Mouse (Mus musculus) CH12F3 (cell line): ENCODE results near the gene Plch2.

Source experiments
- in situ Hi-C: fragments of 300-500 bp; cut with MboI; formaldehyde crosslinking; loops from 2 replicates; pipeline ENCODE4 v1.14.3; 2020; ENCODE audit warnings: low sequenced_read_pairs

Gene Plch2

GRCm38 (mm10) chr4:155075813-155076212 lies 19.2 kb upstream of the Plch2 start:
- in situ Hi-C loops: no loop called here

GRCm38 (mm10) chr4:155075137-155075536 lies 18.6 kb upstream of the Plch2 start:
- in situ Hi-C loops: no loop called here

GRCm38 (mm10) chr4:155074418-155074817 lies 17.8 kb upstream of the Plch2 start:
- in situ Hi-C loops: loop anchor here (25.0 kb wide), 2 partner anchors 112 to 912 kb away; partner anchors contain the start of genes Hes5, Megf6, Pank4 and Tprgl

- in situ Hi-C loops: loop anchor here (25.0 kb wide), 2 partner anchors 109 to 909 kb away; partner anchors contain the start of genes Hes5, Megf6, Pank4 and Tprgl
Observed at GRCm38 (mm10) chr4:155070921-155071320, 14.3 kb upstream of the Plch2 start.

GRCm38 (mm10) chr4:155070199-155070598 lies 13.6 kb upstream of the Plch2 start:
- in situ Hi-C loops: loop anchor here (25.0 kb wide), 2 partner anchors 108 to 908 kb away; partner anchors contain the start of genes Hes5, Megf6, Pank4 and Tprgl

- in situ Hi-C loops: loop anchor here (10.0 to 25.0 kb wide), 3 partner anchors 107 to 907 kb away; partner anchors contain the start of genes Hes5, Megf6, Pank4 and Tprgl
Observed at GRCm38 (mm10) chr4:155069191-155069590, 12.6 kb upstream of the Plch2 start.

GRCm38 (mm10) chr4:155068357-155068972 lies 11.9 kb upstream of the Plch2 start:
- in situ Hi-C loops: loop anchor here (10.0 to 25.0 kb wide), 3 partner anchors 106 to 906 kb away; partner anchors contain the start of genes Hes5, Megf6, Pank4 and Tprgl

GRCm38 (mm10) chr4:155066834-155067522 lies 10.4 kb upstream of the Plch2 start, which contains the start of gene Pex10:
Gene Pex10, plus strand, starts transcription at chr4:155067016.
- in situ Hi-C loops: loop anchor here (10.0 to 25.0 kb wide), 3 partner anchors 105 to 905 kb away; partner anchors contain the start of genes Hes5, Megf6, Pank4 and Tprgl

GRCm38 (mm10) chr4:155065970-155066833 lies 9.6 kb upstream of the Plch2 start:
- in situ Hi-C loops: loop anchor here (10.0 to 25.0 kb wide), 3 partner anchors 104 to 904 kb away; partner anchors contain the start of genes Hes5, Megf6, Pank4 and Tprgl

GRCm38 (mm10) chr4:155064474-155064873 lies 7.9 kb upstream of the Plch2 start:
- in situ Hi-C loops: loop anchor here (10.0 to 25.0 kb wide), 3 partner anchors 102 to 902 kb away; partner anchors contain the start of genes Hes5, Megf6, Pank4 and Tprgl

GRCm38 (mm10) chr4:155063895-155064294 lies 7.3 kb upstream of the Plch2 start:
- in situ Hi-C loops: loop anchor here (10.0 to 25.0 kb wide), 3 partner anchors 102 to 902 kb away; partner anchors contain the start of genes Hes5, Megf6, Pank4 and Tprgl

GRCm38 (mm10) chr4:155058325-155058724 lies 1.7 kb upstream of the Plch2 start:
- in situ Hi-C loops: loop anchor here (25.0 kb wide), 2 partner anchors 96 to 896 kb away; partner anchors contain the start of genes Hes5, Megf6, Pank4 and Tprgl

GRCm38 (mm10) chr4:155050116-155050515 lies 6.5 kb downstream of the Plch2 start:
- in situ Hi-C loops: loop anchor here (25.0 kb wide), 2 partner anchors 88 to 888 kb away; partner anchors contain the start of genes Hes5, Megf6, Pank4 and Tprgl

GRCm38 (mm10) chr4:155046636-155047035 lies 9.9 kb downstream of the Plch2 start:
- in situ Hi-C loops: no loop called here

- in situ Hi-C loops: no loop called here
Observed at GRCm38 (mm10) chr4:155043289-155043625, 13.3 kb downstream of the Plch2 start.

- in situ Hi-C loops: no loop called here
Observed at GRCm38 (mm10) chr4:155042606-155043288, 13.8 kb downstream of the Plch2 start.

GRCm38 (mm10) chr4:155040696-155041095 lies 15.9 kb downstream of the Plch2 start:
- in situ Hi-C loops: no loop called here

GRCm38 (mm10) chr4:155040197-155040596 lies 16.4 kb downstream of the Plch2 start:
- in situ Hi-C loops: no loop called here

- in situ Hi-C loops: no loop called here
Observed at GRCm38 (mm10) chr4:155034787-155035186, 21.8 kb downstream of the Plch2 start.

- in situ Hi-C loops: no loop called here
Observed at GRCm38 (mm10) chr4:155034202-155034601, 22.4 kb downstream of the Plch2 start.
